Mouse (Mus musculus): Measurements from ENCODE around the gene Mettl7a3. TPM values are rescaled to one million over a fixed set of nuclear protein-coding genes. Genes with fewer than 3 reads are reported as not detected.
A peak's percentile ranks its signal among the peaks of the same experiment; 100 is the strongest.
"Not testable (repeated sequence)": the region's sequence is repeated elsewhere in the genome, so short reads cannot be mapped to it uniquely, and the experiment has no call there.

Mettl7a3 gene
- total RNA-seq, 1 experiment, result 0.49 TPM

- Histone ChIP-seq H3K4me1 (ENCODE audit: control insufficient read depth in 2 of 2, insufficient read depth in 2 of 2, low read length in 2 of 2, poor library complexity in 1 of 2) (peaks cover 0 to 9% of the 10 kb centered on the region in 2 experiments; a peak in 2 of 4 replicates), H3K27ac (ENCODE audit: insufficient read depth, low read depth, low read length, poor library complexity, severe bottlenecking) (no peak overlapping the region), H3K4me3 (ENCODE audit: insufficient read depth in 1 of 2, low read depth in 1 of 2, low read length in 2 of 2, poor library complexity in 1 of 2, severe bottlenecking in 1 of 2) (no peak overlapping the region), H3K9me3 (ENCODE audit: control insufficient read depth, insufficient read depth, low read depth, low read length) (no peaks in the 10 kb centered on the region), H3K9ac (ENCODE audit: insufficient read depth, low read depth, low read length, poor library complexity, severe bottlenecking) (no peak overlapping the region), H3K36me3 (ENCODE audit: control insufficient read depth, insufficient read depth, low read length, poor library complexity, severe bottlenecking) (no peaks in the 10 kb centered on the region)
- no peak for TF ChIP-seq ZNF384 (IDR thresholded peaks at IDR 0.05; ENCODE audit: low read depth, low read length)
- TF ChIP-seq HCFC1 (IDR thresholded peaks at IDR 0.05; ENCODE audit: borderline replicate concordance, insufficient read depth, low read length), result no peak
- TF ChIP-seq MAFK (IDR thresholded peaks at IDR 0.05; ENCODE audit: insufficient read depth, low read depth, low read length), result no peak
- DNase-seq (ENCODE audit: low read depth, low spot score), result no peak
- in situ Hi-C loops (cut with MboI; ENCODE audit: low sequenced_read_pairs in 2 of 2, unreplicated experiment in 2 of 2), result no loop called here
Observed at GRCm38 (mm10) chr15:100321134-100321533, 13.6 kb upstream of the Mettl7a3 start.

GRCm38 (mm10) chr15:100324021-100324591 is 10.6 kb upstream of the Mettl7a3 start:
- in situ Hi-C loops (cut with MboI; ENCODE audit: low sequenced_read_pairs in 2 of 2, unreplicated experiment in 2 of 2), result no loop called here
- Histone ChIP-seq H3K36me3 (ENCODE audit: control insufficient read depth, insufficient read depth, low read length, poor library complexity, severe bottlenecking) (no peaks in the 10 kb centered on the region), H3K9me3 (ENCODE audit: control insufficient read depth, insufficient read depth, low read depth, low read length) (no peaks in the 10 kb centered on the region), H3K9ac (ENCODE audit: insufficient read depth, low read depth, low read length, poor library complexity, severe bottlenecking) (no peak overlapping the region), H3K4me3 (ENCODE audit: insufficient read depth in 1 of 2, low read depth in 1 of 2, low read length in 2 of 2, poor library complexity in 1 of 2, severe bottlenecking in 1 of 2) (no peak overlapping the region), H3K4me1 (ENCODE audit: control insufficient read depth in 2 of 2, insufficient read depth in 2 of 2, low read length in 2 of 2, poor library complexity in 1 of 2) (peaks cover 0 to 9% of the 10 kb centered on the region in 2 experiments; a peak in 2 of 4 replicates), H3K27ac (ENCODE audit: insufficient read depth, low read depth, low read length, poor library complexity, severe bottlenecking) (no peak overlapping the region)
- TF ChIP-seq ZC3H11A (IDR thresholded peaks at IDR 0.05; ENCODE audit: borderline replicate concordance, low read depth, low read length) (no peak), MAFK (IDR thresholded peaks at IDR 0.05; ENCODE audit: insufficient read depth, low read depth, low read length) (no peak), HCFC1 (IDR thresholded peaks at IDR 0.05; ENCODE audit: borderline replicate concordance, insufficient read depth, low read length) (no peak), CHD2 (IDR thresholded peaks at IDR 0.05; ENCODE audit: low read depth, low read length) (0 out of 2 replicates have a peak, but pooled peaks have one; percentile 68), ZNF384 (IDR thresholded peaks at IDR 0.05; ENCODE audit: low read depth, low read length) (peak; percentile 87)
- DNase-seq (ENCODE audit: low read depth, low spot score), result no peak

- DNase-seq (ENCODE audit: low read depth, low spot score), result no peak
- TF ChIP-seq HCFC1 (IDR thresholded peaks at IDR 0.05; ENCODE audit: borderline replicate concordance, insufficient read depth, low read length) (no peak), ZNF384 (IDR thresholded peaks at IDR 0.05; ENCODE audit: low read depth, low read length) (no peak), MAFK (IDR thresholded peaks at IDR 0.05; ENCODE audit: insufficient read depth, low read depth, low read length) (no peak), ZC3H11A (IDR thresholded peaks at IDR 0.05; ENCODE audit: borderline replicate concordance, low read depth, low read length) (no peak), CHD2 (IDR thresholded peaks at IDR 0.05; ENCODE audit: low read depth, low read length) (no peak)
- Histone ChIP-seq H3K27ac (ENCODE audit: insufficient read depth, low read depth, low read length, poor library complexity, severe bottlenecking) (no peak overlapping the region), H3K9me3 (ENCODE audit: control insufficient read depth, insufficient read depth, low read depth, low read length) (no peaks in the 10 kb centered on the region), H3K4me3 (ENCODE audit: insufficient read depth in 1 of 2, low read depth in 1 of 2, low read length in 2 of 2, poor library complexity in 1 of 2, severe bottlenecking in 1 of 2) (no peak overlapping the region), H3K4me1 (ENCODE audit: control insufficient read depth in 2 of 2, insufficient read depth in 2 of 2, low read length in 2 of 2, poor library complexity in 1 of 2) (peaks cover 0 to 4% of the 10 kb centered on the region in 2 experiments; a peak in 1 of 4 replicates), H3K9ac (ENCODE audit: insufficient read depth, low read depth, low read length, poor library complexity, severe bottlenecking) (no peak overlapping the region), H3K36me3 (ENCODE audit: control insufficient read depth, insufficient read depth, low read length, poor library complexity, severe bottlenecking) (no peaks in the 10 kb centered on the region)
- in situ Hi-C loops (cut with MboI; ENCODE audit: low sequenced_read_pairs in 2 of 2, unreplicated experiment in 2 of 2), result no loop called here
Observed at GRCm38 (mm10) chr15:100325235-100325634, 9.5 kb upstream of the Mettl7a3 start.

GRCm38 (mm10) chr15:100328089-100328488 is 6.6 kb upstream of the Mettl7a3 start:
- H3K4me3 ChIP-seq (ENCODE audit: insufficient read depth in 1 of 2, low read depth in 1 of 2, low read length in 2 of 2, poor library complexity in 1 of 2, severe bottlenecking in 1 of 2); in situ Hi-C loops (cut with MboI; ENCODE audit: low sequenced_read_pairs in 2 of 2, unreplicated experiment in 2 of 2); DNase-seq (ENCODE audit: low read depth, low spot score); H3K36me3 ChIP-seq (ENCODE audit: control insufficient read depth, insufficient read depth, low read length, poor library complexity, severe bottlenecking); H3K27ac ChIP-seq (ENCODE audit: insufficient read depth, low read depth, low read length, poor library complexity, severe bottlenecking); H3K4me1 ChIP-seq (ENCODE audit: control insufficient read depth in 2 of 2, insufficient read depth in 2 of 2, low read length in 2 of 2, poor library complexity in 1 of 2); H3K9ac ChIP-seq (ENCODE audit: insufficient read depth, low read depth, low read length, poor library complexity, severe bottlenecking); H3K9me3 ChIP-seq (ENCODE audit: control insufficient read depth, insufficient read depth, low read depth, low read length): not testable (repeated sequence)

GRCm38 (mm10) chr15:100329336-100329735 is 5.4 kb upstream of the Mettl7a3 start:
- H3K9me3 ChIP-seq (ENCODE audit: control insufficient read depth, insufficient read depth, low read depth, low read length); H3K4me1 ChIP-seq (ENCODE audit: control insufficient read depth in 2 of 2, insufficient read depth in 2 of 2, low read length in 2 of 2, poor library complexity in 1 of 2); H3K36me3 ChIP-seq (ENCODE audit: control insufficient read depth, insufficient read depth, low read length, poor library complexity, severe bottlenecking); H3K27ac ChIP-seq (ENCODE audit: insufficient read depth, low read depth, low read length, poor library complexity, severe bottlenecking); H3K4me3 ChIP-seq (ENCODE audit: insufficient read depth in 1 of 2, low read depth in 1 of 2, low read length in 2 of 2, poor library complexity in 1 of 2, severe bottlenecking in 1 of 2); DNase-seq (ENCODE audit: low read depth, low spot score); in situ Hi-C loops (cut with MboI; ENCODE audit: low sequenced_read_pairs in 2 of 2, unreplicated experiment in 2 of 2); H3K9ac ChIP-seq (ENCODE audit: insufficient read depth, low read depth, low read length, poor library complexity, severe bottlenecking): not testable (repeated sequence)

All from ES-E14 (cell line).